Mouse (Mus musculus) mammary gland, adult 2 months (tissue): Measurements from ENCODE around the gene Son. TPM values are rescaled to one million over a fixed set of nuclear protein-coding genes. Genes with fewer than 3 reads are reported as not detected.

ENCODE experiments used
- polyA plus RNA-seq: library from polyadenylated mRNA; depleted of rRNA; stranded (reverse); fragments of >200 nt; gene quantifications from 2 replicates; pipeline ENCODE4 v1.2.3, GENCODE M21; 2012; ENCODE audit warnings: low replicate concordance; rRNA removed

Son gene
- 128 and 263 TPM in 2 replicates for polyA plus RNA-seq

GRCm38 (mm10) chr16:91647461-91648219 lies at the start of gene Son:
Gene Son, plus strand, starts transcription at chr16:91647506.

GRCm38 (mm10) chr16:91597672-91598010 lies 49.7 kb upstream of the Son start, which contains the start of gene Tmem50b:
Gene Tmem50b, minus strand, starts transcription at chr16:91597800.

GRCm38 (mm10) chr16:91618511-91619501 lies 28.5 kb upstream of the Son start, which contains the start of gene Dnajc28:
Gene Dnajc28, minus strand, starts transcription at chr16:91619026.

GRCm38 (mm10) chr16:91646681-91647419 lies 456 bp upstream of the Son start, which contains the start of gene Gart:
Gene Gart, minus strand, starts transcription at chr16:91646952.

GRCm38 (mm10) chr16:91688619-91689334 lies 41.5 kb downstream of the Son start, which contains the start of gene Donson:
Gene Donson, minus strand, starts transcription at chr16:91688770.

GRCm38 (mm10) chr16:91728123-91729065 lies 81.1 kb downstream of the Son start, which contains the start of gene Cryzl1:
Gene Cryzl1, minus strand, starts transcription at chr16:91728975.

Other genes with a start within 250 kb of the Son start
- gene Il10rb, start 241.3 kb upstream of the Son start, polyA plus RNA-seq, result 39.7 and 55.6 TPM in 2 replicates
- 24.6 and 30.2 TPM in 2 replicates for gene Ifnar1, start 162.3 kb upstream of the Son start, polyA plus RNA-seq
- gene Ifngr2, start 100.4 kb upstream of the Son start, polyA plus RNA-seq, result 27.9 and 47.6 TPM in 2 replicates
- 32.6 and 49.5 TPM in 2 replicates for gene Tmem50b, start 49.7 kb upstream of the Son start, polyA plus RNA-seq
- gene Dnajc28, start 28.5 kb upstream of the Son start, polyA plus RNA-seq, result 1.7 and 4.3 TPM in 2 replicates
- gene Gart, start 554 bp upstream of the Son start, polyA plus RNA-seq, result 23.0 and 24.6 TPM in 2 replicates
- gene Donson, start 41.3 kb downstream of the Son start, polyA plus RNA-seq, result 10.3 and 20.4 TPM in 2 replicates
- 14.6 and 40.1 TPM in 2 replicates for gene Cryzl1, start 81.5 kb downstream of the Son start, polyA plus RNA-seq
- gene Itsn1, start 81.8 kb downstream of the Son start, polyA plus RNA-seq, result 29.7 and 75.9 TPM in 2 replicates